Mouse (Mus musculus) myocyte (in vitro differentiated cells): Measurements from ENCODE around the gene Fam32a. TPM values are rescaled to one million over a fixed set of nuclear protein-coding genes. Genes with fewer than 3 reads are reported as not detected.

Experiments used
- H3K27me3 ChIP-seq: one replicate; pipeline ENCODE4 v1.6.1; 2011; ENCODE audit not compliant: control insufficient read depth, insufficient read depth, insufficient read length
- H3K36me3 ChIP-seq: one replicate; pipeline ENCODE4 v1.6.1; 2011; ENCODE audit not compliant: control insufficient read depth, insufficient read depth
- H3K4me2 ChIP-seq: one replicate; pipeline ENCODE4 v1.6.1; 2011; ENCODE audit warnings: low read depth, control low read depth
- H3K4me3 ChIP-seq: one replicate; pipeline ENCODE4 v1.5.1; 2011; ENCODE audit warnings: mild to moderate bottlenecking, control low read depth, moderate library complexity
- H3K79me2 ChIP-seq: one replicate; pipeline ENCODE4 v1.6.1; 2011; ENCODE audit not compliant: control insufficient read depth, insufficient read depth
- H3ac ChIP-seq: one replicate; pipeline ENCODE4 v1.6.1; 2011; ENCODE audit not compliant: control insufficient read depth, insufficient read length
- CEBPB ChIP-seq: IDR thresholded peaks from 2 replicates; pipeline ENCODE4 v1.6.1; 2011; ENCODE audit warnings: mild to moderate bottlenecking, moderate library complexity; ENCODE audit not compliant: poor library complexity, insufficient read depth, severe bottlenecking
- E2F4 ChIP-seq: IDR thresholded peaks from one replicate; pipeline ENCODE4 v1.6.1; 2011; ENCODE audit warnings: mild to moderate bottlenecking, control low read depth, moderate library complexity; ENCODE audit not compliant: insufficient read depth
- MAX ChIP-seq: IDR thresholded peaks from one replicate; pipeline ENCODE4 v1.6.1; 2011; ENCODE audit warnings: low read depth, mild to moderate bottlenecking, control low read depth
- MYOD1 ChIP-seq, 3 experiments: IDR thresholded peaks; one replicate each; pipeline ENCODE4 v1.6.1; 2011; ENCODE audit warnings: control low read depth in 2 of 3, low read depth in 2 of 3, mild to moderate bottlenecking in 2 of 3, moderate library complexity in 1 of 3; ENCODE audit not compliant: insufficient read length in 2 of 3, control insufficient read depth in 1 of 3
- MYOG ChIP-seq, 3 experiments: IDR thresholded peaks; one replicate each; pipeline ENCODE4 v1.6.1; 2011; ENCODE audit warnings: control low read depth in 2 of 3, low read depth in 2 of 3, mild to moderate bottlenecking in 2 of 3; ENCODE audit not compliant: insufficient read length in 2 of 3, control insufficient read depth in 1 of 3, insufficient read depth in 1 of 3
- POLR2A ChIP-seq: IDR thresholded peaks from one replicate; pipeline ENCODE4 v1.6.1; 2011; ENCODE audit warnings: low read depth, mild to moderate bottlenecking, control low read depth, moderate library complexity; ENCODE audit not compliant: insufficient read length
- POLR2AphosphoS2 ChIP-seq: IDR thresholded peaks from one replicate; pipeline ENCODE4 v1.6.1; 2011; ENCODE audit warnings: low read depth, control low read depth; ENCODE audit not compliant: insufficient read length
- REST ChIP-seq: IDR thresholded peaks from one replicate; pipeline ENCODE4 v1.6.1; 2011; ENCODE audit warnings: mild to moderate bottlenecking, control low read depth, moderate library complexity; ENCODE audit not compliant: insufficient read depth, insufficient read length
- SRF ChIP-seq: IDR thresholded peaks from one replicate; pipeline ENCODE4 v1.6.1; 2011; ENCODE audit warnings: low read depth; ENCODE audit not compliant: control insufficient read depth, insufficient read length
- TCF12 ChIP-seq: IDR thresholded peaks from one replicate; pipeline ENCODE4 v1.6.1; 2011; ENCODE audit warnings: mild to moderate bottlenecking, control low read depth; ENCODE audit not compliant: poor library complexity, insufficient read depth, severe bottlenecking
- TCF3 ChIP-seq: IDR thresholded peaks from one replicate; pipeline ENCODE4 v1.6.1; 2011; ENCODE audit warnings: low read depth, control low read depth; ENCODE audit not compliant: insufficient read length
- USF1 ChIP-seq: IDR thresholded peaks from one replicate; pipeline ENCODE4 v1.6.1; 2011; ENCODE audit warnings: low read depth, mild to moderate bottlenecking, control low read depth, moderate library complexity
- polyA plus RNA-seq: library from polyadenylated mRNA; unstranded; fragments of >200 nt; fragmentation: generic; extraction: Trizol; gene quantifications from one replicate; pipeline ENCODE4 v1.2.1, GENCODE M21; 2012; ENCODE audit warnings: missing spikeins

The Fam32a gene
- polyA plus RNA-seq, 1 experiment = 29.5 TPM

DNA sequence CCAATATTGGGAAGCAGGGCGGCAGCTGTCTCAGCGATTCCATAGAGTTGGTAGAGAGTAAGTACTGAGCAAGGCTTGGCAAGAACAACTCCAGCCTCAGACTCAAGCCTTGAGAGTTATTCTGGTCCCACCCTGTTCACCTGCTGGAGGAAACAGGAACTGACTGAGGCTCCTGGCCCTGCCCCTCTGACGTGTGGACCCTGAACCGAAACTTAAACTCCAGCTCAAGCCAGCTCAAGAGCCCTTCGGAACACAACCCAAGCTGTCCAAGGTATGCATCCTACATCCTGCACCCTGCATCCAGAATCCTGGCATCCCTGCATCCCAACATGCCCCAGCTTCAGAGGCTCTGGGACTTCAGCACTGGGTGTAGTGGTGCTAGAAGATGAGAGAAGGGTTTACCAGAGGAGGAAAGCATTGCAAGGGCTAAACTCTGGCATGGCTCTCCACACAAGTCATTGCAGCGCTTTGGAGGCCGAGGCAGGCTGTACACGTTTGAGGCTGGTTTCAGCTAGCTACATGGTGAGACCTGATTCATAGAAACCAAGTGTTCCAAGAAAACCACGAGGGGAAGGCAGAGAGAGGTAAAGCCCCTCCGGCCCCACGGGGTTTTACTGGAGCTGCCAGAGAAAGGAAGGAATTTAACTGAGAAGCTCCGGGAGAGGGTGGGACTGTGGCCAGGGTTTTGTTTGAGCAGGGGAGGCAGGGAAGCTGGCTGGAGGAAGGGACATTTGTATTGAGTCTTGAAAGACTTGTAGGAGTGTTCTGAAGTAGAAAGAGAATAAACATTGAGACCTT is 29.9 kb upstream of the Fam32a start, which contains the start of gene Hsh2d:
Gene Hsh2d, plus strand, starts transcription at position 222 of the 798 bp plus-strand sequence.
- Histone ChIP-seq H3ac (no peak within 1 kb of the TSS), H3K79me2 (no peaks in the 10 kb centered on the region), H3K4me3 (no peak within 1 kb of the TSS), H3K27me3 (no peaks in the 10 kb centered on the region), H3K36me3 (no peaks in the 10 kb centered on the region), H3K4me2 (no peak within 1 kb of the TSS)
- no peak for TF ChIP-seq TCF3
- no peak for TF ChIP-seq CEBPB
- TF ChIP-seq TCF12 = no peak
- no peak for TF ChIP-seq POLR2AphosphoS2
- no peak for TF ChIP-seq USF1
- no peak for TF ChIP-seq SRF
- TF ChIP-seq POLR2A = no peak
- TF ChIP-seq MAX = no peak
- TF ChIP-seq MYOD1 (IDR thresholded peaks at IDR 0.05; ENCODE audit: control insufficient read depth in 1 of 3, insufficient read length in 2 of 3, low read depth in 2 of 3) = no peak
- no peak for TF ChIP-seq REST
- no peak for TF ChIP-seq E2F4
- no peak for TF ChIP-seq MYOG (IDR thresholded peaks at IDR 0.05; ENCODE audit: control insufficient read depth in 1 of 3, insufficient read depth in 1 of 3, insufficient read length in 2 of 3, low read depth in 2 of 3)

DNA sequence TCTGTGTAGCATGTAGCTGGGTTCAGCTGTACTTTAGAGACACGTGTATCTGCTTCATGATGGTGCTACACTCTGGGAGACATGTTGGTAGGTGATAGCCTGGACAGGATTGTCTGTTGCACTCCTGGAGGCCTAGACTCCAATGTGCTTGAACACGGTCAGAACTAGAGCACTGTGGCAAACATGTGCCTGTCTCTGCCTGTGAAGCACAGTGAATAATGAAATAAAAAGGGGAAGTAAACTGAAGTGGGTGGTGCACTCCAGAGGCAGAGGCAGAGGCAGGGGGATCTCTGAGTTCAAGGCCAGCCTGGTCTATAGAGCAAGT is 29.4 kb upstream of the Fam32a start:
- Histone ChIP-seq H3K4me2 (no peak overlapping the region), H3K36me3 (no peaks in the 10 kb centered on the region), H3K4me3 (no peak overlapping the region), H3K27me3 (no peaks in the 10 kb centered on the region), H3ac (no peak overlapping the region), H3K79me2 (no peaks in the 10 kb centered on the region)
- TF ChIP-seq E2F4 = no peak
- TF ChIP-seq MYOG (IDR thresholded peaks at IDR 0.05; ENCODE audit: control insufficient read depth in 1 of 3, insufficient read depth in 1 of 3, insufficient read length in 2 of 3, low read depth in 2 of 3) = no peak
- TF ChIP-seq MYOD1 (IDR thresholded peaks at IDR 0.05; ENCODE audit: control insufficient read depth in 1 of 3, insufficient read length in 2 of 3, low read depth in 2 of 3) = no peak
- no peak for TF ChIP-seq MAX
- TF ChIP-seq TCF3 = no peak
- no peak for TF ChIP-seq POLR2AphosphoS2

- TF ChIP-seq MYOD1 (IDR thresholded peaks at IDR 0.05; ENCODE audit: control insufficient read depth in 1 of 3, insufficient read length in 2 of 3, low read depth in 2 of 3) (no peak), POLR2AphosphoS2 (no peak)
These were observed 27.5 kb upstream of the Fam32a start for GRCm38 (mm10) chr8:72192065-72192464.

GRCm38 (mm10) chr8:72197997-72198396 is 21.5 kb upstream of the Fam32a start:
- Histone ChIP-seq H3K27me3 (no peaks in the 10 kb centered on the region), H3K4me2 (no peak overlapping the region), H3K36me3 (no peaks in the 10 kb centered on the region), H3K79me2 (no peaks in the 10 kb centered on the region), H3K4me3 (no peak overlapping the region), H3ac (no peak overlapping the region)
- TF ChIP-seq CEBPB = no peak

More at GRCm38 (mm10) chr8:72192065-72192464, 27.5 kb upstream of the Fam32a start:
- Histone ChIP-seq H3K27me3 (no peaks in the 10 kb centered on the region), H3K4me2 (no peak overlapping the region), H3K36me3 (no peaks in the 10 kb centered on the region), H3K79me2 (no peaks in the 10 kb centered on the region), H3ac (no peak overlapping the region), H3K4me3 (no peak overlapping the region)

DNA sequence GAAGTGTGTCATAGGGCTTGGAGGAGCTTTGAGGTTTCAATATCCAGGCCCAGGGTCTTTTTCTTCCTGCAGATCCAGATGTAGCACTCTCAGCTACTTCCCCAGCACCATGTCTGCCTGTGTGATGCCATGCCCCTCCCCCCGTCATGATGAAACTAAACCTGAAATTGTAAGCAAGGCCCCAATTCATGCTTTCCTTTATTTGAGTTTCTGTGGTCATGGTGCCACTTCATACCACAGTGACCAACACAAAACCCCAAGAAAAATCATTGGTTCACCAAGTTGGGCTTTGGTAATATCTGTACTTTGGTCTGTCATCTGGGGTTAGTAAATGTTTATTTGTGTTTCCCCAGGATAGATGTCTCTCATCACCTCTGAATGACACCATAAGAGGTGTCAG is 10.9 kb upstream of the Fam32a start:
- no peak overlapping the region for H3ac ChIP-seq
- no peaks in the 10 kb centered on the region for H3K79me2 ChIP-seq
- no peak overlapping the region for H3K4me3 ChIP-seq
- no peaks in the 10 kb centered on the region for H3K36me3 ChIP-seq
- TF ChIP-seq SRF (no peak), MAX (no peak), TCF12 (no peak)
- H3K27me3 ChIP-seq = peaks cover 13% of the 10 kb centered on the region
- no peak overlapping the region for H3K4me2 ChIP-seq

DNA sequence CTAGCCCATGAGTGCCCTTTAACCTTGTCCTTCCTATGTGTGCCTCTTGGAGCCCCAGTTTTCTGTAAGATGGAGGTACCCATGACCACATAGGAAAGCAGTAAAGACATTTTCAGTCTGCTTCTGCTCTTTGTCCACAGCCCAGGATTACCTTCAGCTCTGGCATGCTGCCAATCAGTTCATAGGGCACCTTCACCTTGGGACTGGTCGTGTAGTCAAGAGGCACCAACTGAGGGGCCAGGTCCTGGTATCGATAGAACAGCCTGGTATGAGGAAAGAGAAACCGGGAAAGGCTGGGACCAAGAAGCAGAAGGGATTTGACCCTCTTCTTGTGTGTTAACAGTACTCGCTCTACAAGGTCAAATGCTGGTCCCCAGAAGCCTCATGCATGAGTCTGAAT is 9.3 kb upstream of the Fam32a start:
- Histone ChIP-seq H3K4me3 (no peak overlapping the region), H3K27me3 (peaks cover 13% of the 10 kb centered on the region), H3ac (no peak overlapping the region)

More for the DNA sequence above, 9.3 kb upstream of the Fam32a start:
- TF ChIP-seq TCF3 (no peak), REST (no peak), MAX (no peak), POLR2AphosphoS2 (no peak), CEBPB (no peak), MYOD1 (IDR thresholded peaks at IDR 0.05; ENCODE audit: control insufficient read depth in 1 of 3, insufficient read length in 2 of 3, low read depth in 2 of 3) (no peak), SRF (no peak), POLR2A (no peak), USF1 (no peak)
- H3K4me2 ChIP-seq = no peak overlapping the region
- no peaks in the 10 kb centered on the region for H3K36me3 ChIP-seq
- H3K79me2 ChIP-seq = no peaks in the 10 kb centered on the region
